Mouse (Mus musculus) liver, embryonic 15.5 days (tissue): Measurements from ENCODE around the gene Ddx18. TPM values are rescaled to one million over a fixed set of nuclear protein-coding genes. Genes with fewer than 3 reads are reported as not detected.

Experiments used
- ATAC-seq: fragments of 200-750 bp; cut with Nextera tagmentation; 2 replicates; pipeline ENCODE4 v1.8.0; 2017; ENCODE audit warnings: moderate number of reproducible peaks, mild to moderate bottlenecking, moderate library complexity; ENCODE audit not compliant: insufficient read depth
- H3K27ac ChIP-seq: fragments of 300-500 bp; sonication (generic); replicated peaks from 2 replicates; pipeline ENCODE4 v1.5.1; 2015; ENCODE audit warnings: mild to moderate bottlenecking, inconsistent platforms
- H3K27me3 ChIP-seq: fragments of 300-500 bp; sonication (generic); 2 replicates; pipeline ENCODE4 v1.6.1; 2015; ENCODE audit warnings: mild to moderate bottlenecking, inconsistent platforms
- H3K36me3 ChIP-seq: fragments of 300-500 bp; sonication (generic); replicated peaks from 2 replicates; pipeline ENCODE4 v1.6.1; 2015; ENCODE audit warnings: moderate library complexity, mild to moderate bottlenecking, inconsistent platforms
- H3K4me1 ChIP-seq: fragments of 300-500 bp; sonication (generic); replicated peaks from 2 replicates; pipeline ENCODE4 v1.6.1; 2015; ENCODE audit warnings: inconsistent platforms
- H3K4me2 ChIP-seq: fragments of 300-500 bp; sonication (generic); 2 replicates; pipeline ENCODE4 v1.6.1; 2015; ENCODE audit warnings: moderate library complexity, mild to moderate bottlenecking, inconsistent platforms
- H3K4me3 ChIP-seq: fragments of 300-500 bp; sonication (generic); replicated peaks from 2 replicates; pipeline ENCODE4 v1.5.1; 2015; ENCODE audit warnings: mild to moderate bottlenecking, inconsistent platforms
- H3K9ac ChIP-seq: fragments of 300-500 bp; sonication (generic); 2 replicates; pipeline ENCODE4 v1.6.1; 2015; ENCODE audit warnings: moderate library complexity, mild to moderate bottlenecking, inconsistent platforms
- H3K9me3 ChIP-seq: fragments of 300-500 bp; sonication (generic); replicated peaks from 2 replicates; pipeline ENCODE4 v1.6.1; 2016; ENCODE audit warnings: inconsistent platforms
- WGBS: fragments of 180-500 bp; shearing (Covaris S2); methylation state at CpG from one replicate; pipeline ENCODE4 v1.1.7; 2015; ENCODE audit warnings: mixed read lengths; ENCODE audit not compliant: insufficient replicate concordance; 5-methylcytosine and 5-hydroxymethylcytosine counted together
- polyA plus RNA-seq: library from polyadenylated mRNA; unstranded; fragments of >200 nt; fragmentation: Nextera tagmentation; extraction: Ambion mirVana; gene quantifications from 2 replicates; pipeline ENCODE4 v1.2.1, GENCODE M21; 2015

Ddx18 gene
- 18.7 and 25.7 TPM in 2 replicates for polyA plus RNA-seq

DNA sequence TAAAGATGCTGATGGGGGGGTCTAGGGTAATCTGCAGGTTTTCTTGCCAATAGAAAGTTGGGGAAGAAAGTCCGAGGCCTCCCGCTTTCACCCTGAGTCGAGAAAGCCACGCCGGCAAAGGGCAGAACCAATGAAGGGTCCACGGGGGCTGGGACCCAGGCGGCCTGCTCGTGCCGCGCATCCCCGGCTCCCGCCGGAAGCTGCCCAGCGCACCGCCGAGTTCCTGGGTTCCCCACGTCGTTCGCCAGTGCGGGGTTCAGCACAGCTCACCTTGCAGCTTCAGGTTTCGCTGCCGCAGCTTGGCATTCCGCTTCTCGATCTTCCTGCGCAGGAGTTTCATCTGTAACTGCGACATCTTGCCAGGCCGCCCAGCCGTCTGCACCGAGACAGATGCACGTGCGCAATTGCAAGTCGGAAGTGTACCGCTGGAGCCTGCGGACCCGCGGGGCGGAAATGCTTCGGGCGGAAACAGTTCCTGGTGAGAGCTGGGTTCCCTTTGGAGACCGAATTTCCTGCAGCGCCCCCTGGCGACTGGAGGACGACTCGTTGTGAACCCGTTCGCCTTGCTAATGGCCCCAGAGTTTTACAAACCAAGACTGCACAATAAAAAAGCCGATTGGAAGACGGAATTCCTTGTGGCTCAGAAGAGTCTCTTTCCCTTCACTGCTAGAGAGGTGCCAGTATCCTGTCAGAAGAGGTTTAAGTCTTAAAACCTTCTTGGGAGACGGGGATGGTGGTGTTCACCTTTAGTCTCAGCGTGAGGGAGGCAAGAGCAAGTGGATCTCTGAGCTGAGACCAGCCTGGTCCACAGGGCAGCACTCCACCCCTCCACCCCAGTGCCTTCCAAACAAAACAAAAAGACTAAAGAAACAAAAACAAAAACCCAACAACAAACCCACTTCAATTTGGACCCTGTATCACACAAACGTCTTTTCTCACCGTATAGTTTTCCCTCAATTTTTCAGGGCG, at the start of gene Ddx18:
Gene Ddx18, minus strand, starts transcription at position 469 of the 969 bp plus-strand sequence.
- H3K27me3 ChIP-seq: no peaks in the 10 kb centered on the region
- H3K9me3 ChIP-seq: no peaks in the 10 kb centered on the region
- H3K36me3 ChIP-seq: peaks cover 24% of the 10 kb centered on the region
- 5% methylated on average over 53 of the region's 53 CpGs for WGBS
- peak within 1 kb of the TSS; percentile 67 for H3K9ac ChIP-seq
- H3K4me2 ChIP-seq: peak within 1 kb of the TSS; percentile 73
- peak; percentile 93 for ATAC-seq
- peaks cover 5% of the 10 kb centered on the region; the same call in 1 of the 2 replicates for H3K4me1 ChIP-seq
- H3K27ac ChIP-seq: no peak within 1 kb of the TSS
- peak within 1 kb of the TSS; percentile 84 for H3K4me3 ChIP-seq

GRCm38 (mm10) chr1:121608000-121608399, 40.2 kb upstream of the Ddx18 start:
- 42% methylated on average over 7 of the region's 7 CpGs for WGBS
- H3K4me2 ChIP-seq: no peak overlapping the region
- no peaks in the 10 kb centered on the region for H3K27me3 ChIP-seq
- H3K9ac ChIP-seq: no peak overlapping the region
- H3K9me3 ChIP-seq: no peaks in the 10 kb centered on the region
- no peak overlapping the region for H3K4me3 ChIP-seq
- no peak overlapping the region for H3K27ac ChIP-seq
- no peaks in the 10 kb centered on the region for H3K4me1 ChIP-seq
- no peak for ATAC-seq
- H3K36me3 ChIP-seq: no peaks in the 10 kb centered on the region

DNA sequence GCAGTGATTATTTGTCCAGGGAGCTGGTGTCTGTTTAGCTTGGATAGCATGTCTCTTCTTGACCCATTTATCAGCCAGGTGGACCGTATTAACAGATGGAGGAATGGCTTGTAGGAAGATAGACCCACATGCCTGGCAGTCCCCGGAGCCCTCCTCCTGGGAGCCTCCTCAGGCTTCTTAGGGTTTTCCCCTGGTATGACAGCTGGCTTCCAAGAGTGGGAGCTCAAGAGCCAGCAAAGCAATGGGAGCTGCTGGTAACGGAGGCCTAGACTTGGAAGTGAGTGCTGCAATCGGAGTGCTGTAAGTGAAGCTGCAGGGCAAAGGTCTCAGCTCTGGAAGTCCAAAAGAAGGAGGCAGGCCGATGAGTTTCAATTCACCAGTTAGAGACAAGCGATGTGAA, 37.3 kb upstream of the Ddx18 start:
- H3K36me3 ChIP-seq: no peaks in the 10 kb centered on the region
- no peaks in the 10 kb centered on the region for H3K9me3 ChIP-seq
- no peak overlapping the region for H3K27ac ChIP-seq
- ATAC-seq: no peak
- 46% methylated on average over 6 of the region's 6 CpGs for WGBS
- no peak overlapping the region for H3K4me2 ChIP-seq
- H3K4me3 ChIP-seq: no peak overlapping the region
- no peaks in the 10 kb centered on the region for H3K27me3 ChIP-seq
- no peak overlapping the region for H3K9ac ChIP-seq
- no peaks in the 10 kb centered on the region for H3K4me1 ChIP-seq

DNA sequence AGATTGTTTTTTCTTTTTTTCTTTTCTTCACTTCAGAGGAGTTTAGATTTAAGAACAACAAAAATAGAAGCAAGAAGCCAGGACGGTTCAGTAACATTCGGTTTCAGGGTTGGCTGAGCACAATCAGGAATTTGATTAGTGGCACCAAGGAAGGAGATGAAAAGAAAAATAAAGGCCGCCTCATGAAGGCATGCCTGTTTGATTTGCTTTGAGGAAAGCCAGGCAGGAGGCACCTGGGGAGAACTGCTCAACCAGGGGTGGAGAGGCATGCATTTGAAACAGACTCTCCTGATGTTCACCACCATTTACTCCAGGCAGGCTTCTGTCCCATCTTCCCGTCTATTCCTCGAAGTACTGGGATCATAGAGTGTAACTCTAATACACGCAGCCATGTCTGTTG, 34.1 kb upstream of the Ddx18 start:
- ATAC-seq: no peak

GRCm38 (mm10) chr1:121601084-121601483, 33.3 kb upstream of the Ddx18 start:
- H3K4me1 ChIP-seq: no peaks in the 10 kb centered on the region
- H3K27me3 ChIP-seq: no peaks in the 10 kb centered on the region
- no peak overlapping the region for H3K27ac ChIP-seq
- WGBS: 36% methylated on average over 1 of the region's 1 CpGs
- H3K9ac ChIP-seq: no peak overlapping the region
- no peaks in the 10 kb centered on the region for H3K9me3 ChIP-seq
- no peaks in the 10 kb centered on the region for H3K36me3 ChIP-seq
- no peak overlapping the region for H3K4me2 ChIP-seq
- ATAC-seq: no peak
- H3K4me3 ChIP-seq: no peak overlapping the region

More for the DNA sequence above, 34.1 kb upstream of the Ddx18 start:
- Histone ChIP-seq H3K9ac (no peak overlapping the region), H3K27me3 (no peaks in the 10 kb centered on the region), H3K36me3 (no peaks in the 10 kb centered on the region), H3K27ac (no peak overlapping the region), H3K4me2 (no peak overlapping the region), H3K4me1 (no peaks in the 10 kb centered on the region), H3K9me3 (no peaks in the 10 kb centered on the region), H3K4me3 (no peak overlapping the region)
- 71% methylated on average over 6 of the region's 6 CpGs for WGBS

GRCm38 (mm10) chr1:121598421-121598820, 30.6 kb upstream of the Ddx18 start:
- Histone ChIP-seq H3K4me3 (no peak overlapping the region), H3K4me2 (no peak overlapping the region), H3K27me3 (no peaks in the 10 kb centered on the region), H3K36me3 (no peaks in the 10 kb centered on the region), H3K9ac (no peak overlapping the region), H3K27ac (no peak overlapping the region), H3K9me3 (no peaks in the 10 kb centered on the region), H3K4me1 (no peaks in the 10 kb centered on the region)
- 21% methylated on average over 3 of the region's 3 CpGs for WGBS
- ATAC-seq: no peak

- no peak for ATAC-seq
Observed at GRCm38 (mm10) chr1:121596951-121597625, 29.3 kb upstream of the Ddx18 start.

GRCm38 (mm10) chr1:121584838-121585237, 17.0 kb upstream of the Ddx18 start:
- H3K9ac ChIP-seq: no peak overlapping the region
- ATAC-seq: no peak
- no peak overlapping the region for H3K27ac ChIP-seq
- H3K9me3 ChIP-seq: no peaks in the 10 kb centered on the region
- no peaks in the 10 kb centered on the region for H3K36me3 ChIP-seq
- H3K4me1 ChIP-seq: no peaks in the 10 kb centered on the region
- no peak overlapping the region for H3K4me2 ChIP-seq
- no peak overlapping the region for H3K4me3 ChIP-seq
- 48% methylated on average over 6 of the region's 6 CpGs for WGBS
- H3K27me3 ChIP-seq: no peaks in the 10 kb centered on the region

More at GRCm38 (mm10) chr1:121596951-121597625, 29.3 kb upstream of the Ddx18 start:
- Histone ChIP-seq H3K27ac (no peak overlapping the region), H3K4me2 (no peak overlapping the region), H3K36me3 (no peaks in the 10 kb centered on the region), H3K4me1 (no peaks in the 10 kb centered on the region), H3K4me3 (no peak overlapping the region), H3K9ac (no peak overlapping the region), H3K9me3 (no peaks in the 10 kb centered on the region), H3K27me3 (no peaks in the 10 kb centered on the region)
- 31% methylated on average over 4 of the region's 4 CpGs for WGBS

GRCm38 (mm10) chr1:121581133-121581855, 13.5 kb upstream of the Ddx18 start:
- no peak overlapping the region for H3K4me3 ChIP-seq
- no peak overlapping the region for H3K9ac ChIP-seq
- ATAC-seq: no peak
- no peak overlapping the region for H3K27ac ChIP-seq
- no peaks in the 10 kb centered on the region for H3K9me3 ChIP-seq
- 64% methylated on average over 5 of the region's 5 CpGs for WGBS
- no peaks in the 10 kb centered on the region for H3K4me1 ChIP-seq
- H3K27me3 ChIP-seq: no peaks in the 10 kb centered on the region
- no peaks in the 10 kb centered on the region for H3K36me3 ChIP-seq
- no peak overlapping the region for H3K4me2 ChIP-seq

DNA sequence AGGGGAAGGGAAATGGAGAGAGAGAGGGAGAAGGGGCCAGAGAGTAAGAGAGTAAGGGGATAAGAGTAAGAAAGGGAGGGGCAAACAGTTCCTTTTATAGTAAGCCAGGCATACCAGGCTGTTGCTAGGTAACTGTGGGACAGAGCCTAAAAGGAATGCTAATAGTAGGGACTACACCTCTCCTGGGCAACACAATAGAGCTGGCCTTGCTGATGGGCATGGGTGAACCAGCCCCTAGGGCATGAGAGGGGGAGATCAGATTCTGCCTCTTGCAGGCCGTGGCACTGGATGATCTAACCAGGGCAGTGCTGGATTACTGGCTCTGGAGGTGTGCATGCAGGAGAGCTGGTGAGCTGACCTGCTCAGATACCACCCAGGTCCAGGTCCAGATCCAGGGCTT, 9.7 kb upstream of the Ddx18 start:
- H3K9me3 ChIP-seq: no peaks in the 10 kb centered on the region
- 38% methylated on average over 1 of the region's 1 CpGs for WGBS
- no peaks in the 10 kb centered on the region for H3K27me3 ChIP-seq
- no peak for ATAC-seq
- no peaks in the 10 kb centered on the region for H3K36me3 ChIP-seq
- H3K27ac ChIP-seq: no peak overlapping the region
- no peaks in the 10 kb centered on the region for H3K4me1 ChIP-seq
- H3K4me2 ChIP-seq: no peak overlapping the region
- no peak overlapping the region for H3K4me3 ChIP-seq
- H3K9ac ChIP-seq: no peak overlapping the region

GRCm38 (mm10) chr1:121570522-121570921, 2.7 kb upstream of the Ddx18 start:
- Histone ChIP-seq H3K27ac (no peak overlapping the region), H3K4me1 (peaks cover 5% of the 10 kb centered on the region; the same call in 1 of the 2 replicates), H3K4me2 (no peak overlapping the region), H3K36me3 (no peaks in the 10 kb centered on the region; the same call in 1 of the 2 replicates), H3K9me3 (no peaks in the 10 kb centered on the region), H3K4me3 (no peak overlapping the region), H3K9ac (no peak overlapping the region), H3K27me3 (no peaks in the 10 kb centered on the region)
- no peak for ATAC-seq
- WGBS: 73% methylated on average over 7 of the region's 7 CpGs
